Mouse (Mus musculus) erythroblast, embryonic 14.5 days (primary cell): ENCODE measurements around the gene Ppp6r3. TPM values are rescaled to one million over a fixed set of nuclear protein-coding genes. Genes with fewer than 3 reads are reported as not detected.

ENCODE experiments used
- H3K27me3 ChIP-seq: 2 replicates; pipeline ENCODE4 v1.6.1; 2012; ENCODE audit warnings: inconsistent platforms; ENCODE audit not compliant: control insufficient read depth
- H3K36me3 ChIP-seq: 2 replicates; pipeline ENCODE4 v1.6.1; 2012; ENCODE audit warnings: mild to moderate bottlenecking, inconsistent platforms; ENCODE audit not compliant: control insufficient read depth
- H3K4me1 ChIP-seq: 2 replicates; pipeline ENCODE4 v1.6.1; 2012; ENCODE audit warnings: inconsistent platforms; ENCODE audit not compliant: control insufficient read depth
- H3K4me3 ChIP-seq: replicated peaks from 2 replicates; pipeline ENCODE3; 2012; ENCODE audit warnings: moderate library complexity, mild to moderate bottlenecking, inconsistent platforms
- H3K9me3 ChIP-seq: 2 replicates; pipeline ENCODE4 v1.6.1; 2012; ENCODE audit warnings: low read length, inconsistent platforms, mixed read lengths; ENCODE audit not compliant: control insufficient read depth
- GATA1 ChIP-seq: IDR thresholded peaks from 2 replicates; pipeline ENCODE4 v1.6.1; 2012; ENCODE audit warnings: low read length, inconsistent platforms, mixed read lengths
- TAL1 ChIP-seq: IDR thresholded peaks from 3 replicates; pipeline ENCODE4 v1.6.1; 2012; ENCODE audit warnings: low read length, inconsistent platforms, mixed read lengths
- polyA plus RNA-seq: library from polyadenylated mRNA; stranded (reverse); fragments of >175 nt; gene quantifications from 2 replicates; pipeline ENCODE4 v1.2.3, GENCODE M21; 2012

Gene Ppp6r3
- polyA plus RNA-seq, 1 experiment, result 6.2 TPM

GRCm38 (mm10) chr19:3414268-3414733 is 161.2 kb downstream of the Ppp6r3 start, which contains the start of gene Gal:
Gene Gal (minus strand): TSS chr19:3414544.
- Histone ChIP-seq H3K4me3 (no peak within 1 kb of the TSS), H3K4me1 (no peaks in the 10 kb centered on the region), H3K36me3 (no peaks in the 10 kb centered on the region), H3K27me3 (peaks cover 47% of the 10 kb centered on the region), H3K9me3 (no peaks in the 10 kb centered on the region)
- TF ChIP-seq GATA1 (no peak), TAL1 (no peak)

GRCm38 (mm10) chr19:3405531-3406281 is 169.8 kb downstream of the Ppp6r3 start:
- no peaks in the 10 kb centered on the region for H3K36me3 ChIP-seq
- no peaks in the 10 kb centered on the region for H3K27me3 ChIP-seq
- TF ChIP-seq TAL1, result no peak
- no peak for TF ChIP-seq GATA1
- no peak overlapping the region for H3K4me3 ChIP-seq
- no peaks in the 10 kb centered on the region for H3K9me3 ChIP-seq
- no peaks in the 10 kb centered on the region for H3K4me1 ChIP-seq

Other genes with a start within 250 kb of the Ppp6r3 start
- gene Tesmin, start 186.9 kb downstream of the Ppp6r3 start, polyA plus RNA-seq, result 0.02 TPM in 2 replicates
- not detected in 2 replicates for gene Gal, start 161.2 kb downstream of the Ppp6r3 start, polyA plus RNA-seq
- gene Lrp5, start 110.8 kb upstream of the Ppp6r3 start, polyA plus RNA-seq, result 0.25 and 0.41 TPM in 2 replicates
- 0.99 and 1.6 TPM in 2 replicates for gene 1810055G02Rik, start 132.5 kb upstream of the Ppp6r3 start, polyA plus RNA-seq
- gene Kmt5b, start 191.7 kb upstream of the Ppp6r3 start, polyA plus RNA-seq, result 0.24 and 0.52 TPM in 2 replicates